Comparison of ENCODE assay signal across 26 mouse cellular contexts in genomic region chr1:90250419-90250818, GRCm38 (mm10). TPM values are rescaled to one million over a fixed set of nuclear protein-coding genes. Genes with fewer than 3 reads are reported as not detected.
DNase-seq lines count a peak whose midpoint lies in the region; ATAC-seq lines count a peak whose summit lies in the region.
"Had no signal": no experiment of that assay in that cellular context is flagged by ENCODE, and none has a peak within 500 bp of the region (broad histone marks: within the 10 kb centered on the region; RNA-seq: fewer than 3 reads in every experiment).

No protein-coding gene starts in this region.

- peaks cover 26% of the 10 kb centered on the region for H3K4me1 ChIP-seq in kidney, embryonic 16.5 days (ENCODE audit: insufficient read depth, low read length)

- H3K4me3 ChIP-seq in kidney, embryonic 16.5 days (ENCODE audit: low read length) = no peak overlapping the region
- H3K4me3 ChIP-seq: embryonic facial prominence, embryonic 13.5 days; erythroblast, embryonic 14.5 days; forebrain, embryonic 13.5 days; hindbrain, embryonic 12.5 days; layer of hippocampus, adult 2 months; midbrain, embryonic 13.5 days had no signal

- no peak overlapping the region for H3K4me2 ChIP-seq in kidney, embryonic 16.5 days (replicated peaks; ENCODE audit: low read depth, low read length)
- H3K4me2 ChIP-seq: embryonic facial prominence, embryonic 13.5 days; forebrain, embryonic 13.5 days; hindbrain, embryonic 12.5 days; liver, embryonic 11.5 days; midbrain, embryonic 13.5 days had no signal

- DNase-seq in kidney, postnatal 10 days = peak; percentile 56
- peak; percentile 32 for DNase-seq in ES-CJ7 (ENCODE audit: low read depth, low spot score)
- peak; percentile 58 for DNase-seq in ZHBTc4 (ENCODE audit: low read depth, low spot score)
- peak; percentile 39 for DNase-seq in lung, postnatal 10 days
- no peak for DNase-seq in gastrocnemius, postnatal 36 days
- DNase-seq in urinary bladder, postnatal 10 days (ENCODE audit: low spot score) = no peak
- DNase-seq in frontal cortex, adult 2 months (ENCODE audit: extremely low spot score in 1 of 2, low spot score in 1 of 2) = no peak
- DNase-seq: adrenal gland, postnatal 10 days; B cell, adult 2 months; gastrocnemius, postnatal 10 days; heart, adult 18-20 months; kidney, postnatal 14 days; layer of hippocampus, postnatal 36 days; right cerebral cortex, postnatal 14 days had no signal

- no peak overlapping the region for H3K9ac ChIP-seq in kidney, embryonic 16.5 days (replicated peaks; ENCODE audit: low read length)
- H3K9ac ChIP-seq: embryonic facial prominence, embryonic 13.5 days; forebrain, embryonic 13.5 days; hindbrain, embryonic 12.5 days; midbrain, embryonic 13.5 days had no signal

- 59% methylated on average over 6 of the region's 6 CpGs for WGBS in kidney, embryonic 16.5 days

- intact Hi-C loops in gastrocnemius, postnatal 36 days (cut with DNase I) = no loop called here

- H3K9me3 ChIP-seq in kidney, embryonic 16.5 days (ENCODE audit: low read length) = no peaks in the 10 kb centered on the region
- H3K9me3 ChIP-seq: embryonic facial prominence, embryonic 13.5 days; forebrain, embryonic 13.5 days; hindbrain, embryonic 12.5 days; midbrain, embryonic 13.5 days had no signal

- H3K27me3 ChIP-seq in kidney, embryonic 16.5 days (ENCODE audit: insufficient read depth, low read length) = no peaks in the 10 kb centered on the region
- H3K27me3 ChIP-seq: CH12.LX; embryonic facial prominence, embryonic 13.5 days; forebrain, embryonic 13.5 days; hindbrain, embryonic 12.5 days; midbrain, embryonic 13.5 days had no signal

- no peak for ATAC-seq in kidney, embryonic 16.5 days (ENCODE audit: low FRiP score, low TSS enrichment)
- ATAC-seq: forebrain, embryonic 13.5 days; intestine, postnatal 0 days; midbrain, embryonic 13.5 days had no signal

- no peaks in the 10 kb centered on the region for H3K36me3 ChIP-seq in kidney, embryonic 16.5 days (ENCODE audit: insufficient read depth, low read length)
- H3K36me3 ChIP-seq: embryonic facial prominence, embryonic 13.5 days; hindbrain, embryonic 12.5 days; midbrain, embryonic 13.5 days had no signal

- H3K27ac ChIP-seq in kidney, embryonic 16.5 days (ENCODE audit: low read length) = no peak overlapping the region
- H3K27ac ChIP-seq: embryonic facial prominence, embryonic 13.5 days; forebrain, embryonic 13.5 days; hindbrain, embryonic 12.5 days; layer of hippocampus, adult 2 months; midbrain, embryonic 13.5 days had no signal

RNA-seq across cellular contexts. Expression of gene Ackr3, which starts 46.6 kb away (rescaled TPM):
- polyA plus RNA-seq in kidney, embryonic 16.5 days (2015; fragmentation: Nextera tagmentation; extraction: Ambion mirVana) = 51.8 and 54.0 TPM in 2 replicates
- total RNA-seq in gastrocnemius, postnatal 36 days (2021) = 10 to 100 TPM in 1 of 2 experiments, 1 to 10 TPM in 1; 9.9 to 13.4 TPM
- 18.6 and 20.4 TPM in 2 replicates for polyA plus RNA-seq in frontal cortex, adult 2 months (2012; rRNA removed)
- total RNA-seq: MEL; monocyte, adult 5-6 weeks had no signal
- polyA plus RNA-seq: erythroblast, embryonic 14.5 days had no signal

Comparison
In these comparisons a context has a peak if more than half of its experiments do, and no peak if none do; other contexts are left out.
1. DNase-seq: peak in kidney, postnatal 10 days (single experiment), ES-CJ7 (single experiment), ZHBTc4 (single experiment) and lung, postnatal 10 days (single experiment); none in gastrocnemius, postnatal 36 days (0 of 2), urinary bladder, postnatal 10 days (single experiment) and frontal cortex, adult 2 months (0 of 2).